Mouse (Mus musculus) liver, embryonic 11.5 days (tissue): ENCODE measurements at regions not wholly inside any gene's neighbourhood (a gene's known extent, or its start where the extent isn't known, plus 50 kb on each side); places are given as distances from the start of the nearest gene placed in this dataset.

Source experiments
- ATAC-seq: fragments of 200-750 bp; cut with Nextera tagmentation; replicated peaks from 2 replicates; pipeline ENCODE4 v1.8.0; 2017; ENCODE audit warnings: moderate number of reproducible peaks, mild to moderate bottlenecking, moderate TSS enrichment, moderate library complexity; ENCODE audit not compliant: low FRiP score
- DNase-seq: peaks from one replicate; pipeline ENCODE4 v3.0.0-alpha.2; 2017; ENCODE audit warnings: low spot score
- H3K27ac ChIP-seq: fragments of 300-500 bp; sonication (generic); 2 replicates; pipeline ENCODE4 v1.5.1; 2014; ENCODE audit warnings: mild to moderate bottlenecking, low read depth, low read length, control low read depth
- H3K27me3 ChIP-seq: fragments of 300-500 bp; sonication (generic); replicated peaks from 2 replicates; pipeline ENCODE4 v1.6.1; 2014; ENCODE audit warnings: low read length, mixed read lengths; ENCODE audit not compliant: control insufficient read depth, insufficient read depth
- H3K36me3 ChIP-seq: fragments of 300-500 bp; sonication (generic); 2 replicates; pipeline ENCODE4 v1.6.1; 2014; ENCODE audit warnings: mild to moderate bottlenecking, low read length, moderate library complexity, mixed read lengths; ENCODE audit not compliant: control insufficient read depth, insufficient read depth
- H3K4me1 ChIP-seq: fragments of 300-500 bp; sonication (generic); replicated peaks from 2 replicates; pipeline ENCODE4 v1.6.1; 2014; ENCODE audit warnings: low read length, mixed read lengths; ENCODE audit not compliant: control insufficient read depth, insufficient read depth
- H3K4me2 ChIP-seq: fragments of 300-500 bp; sonication (generic); 2 replicates; pipeline ENCODE4 v1.6.1; 2014; ENCODE audit warnings: mild to moderate bottlenecking, control low read depth, moderate library complexity
- H3K4me3 ChIP-seq: fragments of 300-500 bp; sonication (generic); 2 replicates; pipeline ENCODE4 v1.5.1; 2014; ENCODE audit warnings: low read depth, low read length, control low read depth
- H3K9ac ChIP-seq: fragments of 300-500 bp; sonication (generic); 2 replicates; pipeline ENCODE4 v1.6.1; 2014; ENCODE audit warnings: low read depth, low read length, control low read depth
- H3K9me3 ChIP-seq: fragments of 300-500 bp; sonication (generic); 2 replicates; pipeline ENCODE4 v1.6.1; 2016; ENCODE audit warnings: low read length, inconsistent platforms, mixed read lengths; ENCODE audit not compliant: control insufficient read depth
- WGBS: fragments of 180-500 bp; shearing (Covaris S2); extraction: QIAGEN DNeasy Blood & Tissue Kit; methylation state at CpG from one replicate; pipeline ENCODE4 v1.1.7; 2014; 5-methylcytosine and 5-hydroxymethylcytosine counted together

GRCm38 (mm10) chr13:99787760-99788159 is 113.1 kb downstream of the Cartpt start:
- Histone ChIP-seq H3K27me3 (no peaks in the 10 kb centered on the region), H3K9me3 (no peaks in the 10 kb centered on the region), H3K4me2 (no peak overlapping the region), H3K4me3 (no peak overlapping the region), H3K36me3 (no peaks in the 10 kb centered on the region), H3K9ac (no peak overlapping the region), H3K27ac (no peak overlapping the region), H3K4me1 (no peaks in the 10 kb centered on the region)
- no peak for ATAC-seq
- peak; percentile 10 for DNase-seq
- WGBS: 60% methylated on average over 4 of the region's 4 CpGs

- no peaks in the 10 kb centered on the region for H3K27me3 ChIP-seq
- 0 out of 2 replicates have a peak, but pooled peaks cover 3% of the 10 kb centered on the region for H3K4me1 ChIP-seq
- ATAC-seq: no peak
- WGBS: 82% methylated on average over 4 of the region's 4 CpGs
- no peaks in the 10 kb centered on the region for H3K36me3 ChIP-seq
- H3K9me3 ChIP-seq: no peaks in the 10 kb centered on the region
- no peak overlapping the region for H3K4me3 ChIP-seq
- DNase-seq: peak; percentile 20
- no peak overlapping the region for H3K27ac ChIP-seq
- no peak overlapping the region for H3K4me2 ChIP-seq
- H3K9ac ChIP-seq: no peak overlapping the region
Measured at GRCm38 (mm10) chr13:99785427-99785826, 115.5 kb downstream of the Cartpt start.

DNA sequence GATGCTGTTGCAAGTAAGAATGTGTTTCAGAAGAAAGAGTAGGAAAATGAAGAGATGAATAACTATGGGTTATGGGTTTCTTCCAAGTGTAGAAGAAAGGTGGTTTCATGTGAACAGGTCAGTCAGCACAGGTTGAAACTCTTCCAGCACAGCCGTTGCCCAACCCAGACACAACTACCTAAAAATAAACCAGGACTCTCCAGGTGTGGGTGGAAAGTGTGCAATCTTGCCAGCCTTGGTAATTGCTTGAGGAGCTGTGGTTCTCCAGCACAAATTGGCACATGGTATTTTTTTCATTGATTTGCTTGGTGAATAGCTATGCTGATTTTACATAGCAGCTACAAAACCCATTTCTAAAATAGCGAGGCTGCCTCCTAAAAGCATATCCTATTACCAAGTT is 116.6 kb downstream of the Cartpt start:
- Histone ChIP-seq H3K27ac (no peak overlapping the region), H3K4me3 (no peak overlapping the region), H3K36me3 (no peaks in the 10 kb centered on the region), H3K9me3 (no peaks in the 10 kb centered on the region), H3K27me3 (no peaks in the 10 kb centered on the region), H3K9ac (no peak overlapping the region), H3K4me2 (no peak overlapping the region), H3K4me1 (0 out of 2 replicates have a peak, but pooled peaks cover 3% of the 10 kb centered on the region)
- WGBS: 83% methylated on average over 2 of the region's 2 CpGs
- DNase-seq (peak; percentile 17), ATAC-seq (no peak)

- Histone ChIP-seq H3K4me2 (no peak overlapping the region), H3K27me3 (no peaks in the 10 kb centered on the region), H3K4me1 (0 out of 2 replicates have a peak, but pooled peaks cover 3% of the 10 kb centered on the region), H3K36me3 (no peaks in the 10 kb centered on the region), H3K9me3 (no peaks in the 10 kb centered on the region), H3K4me3 (no peak overlapping the region), H3K9ac (no peak overlapping the region), H3K27ac (no peak overlapping the region)
- 78% methylated on average over 15 of the region's 15 CpGs for WGBS
- no peak for ATAC-seq
- peak; percentile 14 for DNase-seq
Measured at GRCm38 (mm10) chr13:99782883-99783721, 117.8 kb downstream of the Cartpt start.

- ATAC-seq: no peak
- 65% methylated on average over 4 of the region's 4 CpGs for WGBS
- no peaks in the 10 kb centered on the region for H3K9me3 ChIP-seq
- H3K4me1 ChIP-seq: 0 out of 2 replicates have a peak, but pooled peaks cover 3% of the 10 kb centered on the region
- H3K9ac ChIP-seq: no peak overlapping the region
- H3K27ac ChIP-seq: no peak overlapping the region
- H3K27me3 ChIP-seq: no peaks in the 10 kb centered on the region
- H3K4me3 ChIP-seq: no peak overlapping the region
- no peak overlapping the region for H3K4me2 ChIP-seq
- DNase-seq: peak; percentile 22
- no peaks in the 10 kb centered on the region for H3K36me3 ChIP-seq
Measured at GRCm38 (mm10) chr13:99781616-99782015, 119.3 kb downstream of the Cartpt start.

DNA sequence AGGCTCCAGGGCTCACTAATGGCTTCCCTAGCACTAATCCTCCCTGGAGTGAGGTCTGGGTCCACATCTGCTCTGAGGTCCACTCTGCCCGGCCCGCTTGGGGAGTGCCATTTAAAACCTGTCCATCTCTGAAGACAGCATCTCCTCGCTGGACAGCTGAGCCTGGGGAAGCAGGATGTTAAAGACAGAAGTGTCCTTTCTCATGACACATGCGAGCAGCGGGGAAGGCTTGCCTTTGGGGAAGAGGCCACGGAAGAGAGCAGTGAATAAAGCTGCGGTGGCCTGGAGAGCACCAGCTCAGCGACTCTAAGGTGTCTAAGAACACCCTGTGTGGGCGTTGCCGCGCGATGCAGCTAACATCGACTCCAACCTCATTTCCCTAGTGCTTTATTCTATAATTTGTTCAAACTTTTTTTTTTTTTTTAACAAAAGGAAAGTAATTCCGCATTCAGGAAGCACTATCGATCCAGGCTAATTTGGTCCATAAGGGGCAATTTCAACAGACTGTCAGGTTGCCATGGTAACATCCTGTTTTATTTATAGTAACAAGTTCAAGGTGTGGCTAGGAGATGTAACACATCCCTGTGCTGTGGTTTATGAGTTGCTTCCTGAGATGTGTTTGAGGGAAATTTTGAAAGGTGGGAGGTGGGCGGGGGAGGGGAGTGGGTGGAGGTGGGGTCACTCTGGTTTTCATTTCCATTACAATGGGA is 120.0 kb downstream of the Cartpt start:
- 35% methylated on average over 16 of the region's 16 CpGs for WGBS
- no peak for ATAC-seq

GRCm38 (mm10) chr13:99778747-99779146 is 122.1 kb downstream of the Cartpt start:
- no peak overlapping the region for H3K9ac ChIP-seq
- WGBS: 48% methylated on average over 2 of the region's 2 CpGs
- 0 out of 2 replicates have a peak, but pooled peaks cover 3% of the 10 kb centered on the region for H3K4me1 ChIP-seq
- H3K4me3 ChIP-seq: no peak overlapping the region
- H3K27me3 ChIP-seq: no peaks in the 10 kb centered on the region
- peak; percentile 29 for DNase-seq
- H3K36me3 ChIP-seq: no peaks in the 10 kb centered on the region
- no peaks in the 10 kb centered on the region for H3K9me3 ChIP-seq
- no peak overlapping the region for H3K4me2 ChIP-seq
- ATAC-seq: no peak
- no peak overlapping the region for H3K27ac ChIP-seq

More for the DNA sequence above, 120.0 kb downstream of the Cartpt start:
- Histone ChIP-seq H3K4me3 (no peak overlapping the region), H3K4me2 (no peak overlapping the region), H3K27ac (no peak overlapping the region), H3K36me3 (no peaks in the 10 kb centered on the region), H3K9ac (no peak overlapping the region), H3K9me3 (no peaks in the 10 kb centered on the region), H3K4me1 (0 out of 2 replicates have a peak, but pooled peaks cover 3% of the 10 kb centered on the region), H3K27me3 (no peaks in the 10 kb centered on the region)
- peak; percentile 31 for DNase-seq

DNA sequence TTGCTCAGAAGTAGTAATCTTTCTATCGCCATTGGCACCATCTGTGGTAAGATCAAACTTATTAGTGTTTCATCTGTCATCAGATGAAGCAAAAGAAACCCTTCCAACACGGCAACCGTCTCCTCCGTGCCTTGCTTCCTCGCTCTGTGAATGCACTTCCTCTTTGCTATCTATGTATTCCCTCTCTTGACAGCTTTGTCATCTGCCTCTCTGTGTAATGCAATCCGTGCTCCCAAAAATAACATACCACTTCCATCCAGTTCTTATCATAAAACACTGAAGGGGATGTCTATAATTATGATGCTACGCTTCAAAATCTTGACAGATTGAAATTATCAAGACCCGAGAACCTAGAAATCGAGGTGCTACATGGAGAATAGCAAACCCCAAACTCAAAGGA is 123.2 kb downstream of the Cartpt start:
- no peak overlapping the region for H3K27ac ChIP-seq
- DNase-seq (no peak), ATAC-seq (no peak)
- 54% methylated on average over 9 of the region's 9 CpGs for WGBS
- no peaks in the 10 kb centered on the region for H3K9me3 ChIP-seq
- no peak overlapping the region for H3K4me3 ChIP-seq
- H3K27me3 ChIP-seq: no peaks in the 10 kb centered on the region
- H3K4me2 ChIP-seq: no peak overlapping the region
- H3K36me3 ChIP-seq: no peaks in the 10 kb centered on the region
- no peak overlapping the region for H3K9ac ChIP-seq
- 0 out of 2 replicates have a peak, but pooled peaks cover 3% of the 10 kb centered on the region for H3K4me1 ChIP-seq
